Mouse (Mus musculus) limb, embryonic 11.5 days (tissue): Measurements from ENCODE around the gene Msl1. TPM values are rescaled to one million over a fixed set of nuclear protein-coding genes. Genes with fewer than 3 reads are reported as not detected.
A peak's percentile ranks its signal among the peaks of the same experiment; 100 is the strongest.

Experiments used
- ATAC-seq: fragments of 200-750 bp; cut with Nextera tagmentation; 2 replicates; pipeline ENCODE4 v1.8.0; 2017; ENCODE audit warnings: low read depth; ENCODE audit not compliant: insufficient number of reproducible peaks, low FRiP score, low TSS enrichment
- DNase-seq: peaks from one replicate; pipeline ENCODE4 v3.0.0-alpha.2; 2015; ENCODE audit warnings: low spot score
- H3K27ac ChIP-seq: fragments of 300-500 bp; sonication (generic); replicated peaks from 2 replicates; pipeline ENCODE4 v1.5.1; 2014; ENCODE audit warnings: low read depth, mild to moderate bottlenecking, low read length
- H3K27me3 ChIP-seq: fragments of 300-500 bp; sonication (generic); 2 replicates; pipeline ENCODE4 v1.6.1; 2014; ENCODE audit warnings: mild to moderate bottlenecking, low read length, mixed read lengths; ENCODE audit not compliant: control insufficient read depth, insufficient read depth
- H3K36me3 ChIP-seq: fragments of 300-500 bp; sonication (generic); 2 replicates; pipeline ENCODE4 v1.6.1; 2014; ENCODE audit warnings: mild to moderate bottlenecking, low read length, moderate library complexity, mixed read lengths; ENCODE audit not compliant: control insufficient read depth, insufficient read depth
- H3K4me1 ChIP-seq: fragments of 300-500 bp; sonication (generic); 2 replicates; pipeline ENCODE4 v1.6.1; 2014; ENCODE audit warnings: low read length, mixed read lengths; ENCODE audit not compliant: control insufficient read depth, insufficient read depth
- H3K4me2 ChIP-seq: fragments of 300-500 bp; sonication (generic); 2 replicates; pipeline ENCODE4 v1.6.1; 2014; ENCODE audit warnings: low read depth, mild to moderate bottlenecking, moderate library complexity; ENCODE audit not compliant: severe bottlenecking
- H3K4me3 ChIP-seq: fragments of 300-500 bp; sonication (generic); 2 replicates; pipeline ENCODE4 v1.5.1; 2014; ENCODE audit warnings: low read depth, low read length
- H3K9ac ChIP-seq: fragments of 300-500 bp; sonication (generic); 2 replicates; pipeline ENCODE4 v1.6.1; 2014; ENCODE audit warnings: mild to moderate bottlenecking, low read length
- H3K9me3 ChIP-seq: fragments of 300-500 bp; sonication (generic); 2 replicates; pipeline ENCODE4 v1.6.1; 2016; ENCODE audit warnings: low read length; ENCODE audit not compliant: control insufficient read depth
- WGBS: fragments of 180-500 bp; shearing (Covaris S2); extraction: QIAGEN DNeasy Blood & Tissue Kit; methylation state at CpG from one replicate; pipeline ENCODE4 v1.1.7; 2014; 5-methylcytosine and 5-hydroxymethylcytosine counted together
- polyA plus RNA-seq: library from polyadenylated mRNA; unstranded; fragments of >200 nt; fragmentation: Nextera tagmentation; extraction: Ambion mirVana; gene quantifications from 2 replicates; pipeline ENCODE4 v1.2.1, GENCODE M21; 2014

Gene Msl1
- polyA plus RNA-seq, 1 experiment from 2014 or later, result 24.6 TPM

DNA sequence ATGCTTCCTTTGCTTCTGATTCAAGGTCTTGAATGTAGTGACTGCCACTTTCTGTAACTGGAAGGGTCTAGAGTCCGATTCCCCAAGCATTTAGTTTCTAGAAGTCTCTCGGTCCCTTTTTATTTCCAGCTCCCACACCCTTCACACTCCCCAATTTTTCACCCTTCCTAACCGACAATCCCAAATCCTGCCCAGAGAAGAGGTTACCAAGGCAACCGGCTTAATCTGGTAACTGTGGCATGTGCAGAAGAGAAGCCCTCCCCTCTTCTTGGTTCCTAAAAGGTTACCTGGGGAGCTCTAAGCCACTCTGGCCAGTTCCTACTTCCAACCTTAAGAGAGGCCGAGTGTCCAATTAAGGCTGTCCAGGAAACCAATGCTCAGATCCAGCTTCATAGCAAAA is 40.0 kb downstream of the Msl1 start:
- H3K4me3 ChIP-seq, result no peak overlapping the region
- H3K27ac ChIP-seq, result no peak overlapping the region
- DNase-seq (no peak), ATAC-seq (no peak)
- peaks cover 24% of the 10 kb centered on the region for H3K36me3 ChIP-seq
- no peak overlapping the region for H3K9ac ChIP-seq
- WGBS, result 53% methylated on average over 5 of the region's 5 CpGs
- peaks cover 12% of the 10 kb centered on the region for H3K27me3 ChIP-seq
- H3K4me1 ChIP-seq, result peaks cover 7% of the 10 kb centered on the region; the same call in 1 of the 2 replicates
- H3K4me2 ChIP-seq, result no peak overlapping the region
- H3K9me3 ChIP-seq, result no peaks in the 10 kb centered on the region

DNA sequence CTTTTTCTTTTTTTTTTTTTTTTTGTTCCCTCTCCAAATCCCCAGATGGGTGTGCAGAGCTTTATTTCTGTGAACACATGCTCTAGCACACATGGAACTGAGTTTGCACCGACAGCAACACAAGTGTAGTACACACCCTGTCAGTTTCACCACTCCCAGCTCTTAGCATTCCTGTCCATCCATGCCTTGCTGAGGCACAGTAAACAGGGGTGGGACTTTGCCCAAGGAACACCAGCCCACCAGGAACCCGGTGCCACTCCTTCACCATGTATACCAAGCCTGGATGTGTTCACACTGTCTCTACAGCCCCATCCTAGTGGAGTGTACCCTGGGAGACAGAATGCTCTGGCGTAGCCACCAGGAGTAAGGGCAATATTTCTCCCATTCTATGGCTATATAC is 40.4 kb downstream of the Msl1 start:
- WGBS, result 66% methylated on average over 3 of the region's 3 CpGs
- H3K9me3 ChIP-seq, result no peaks in the 10 kb centered on the region
- no peak overlapping the region for H3K4me3 ChIP-seq
- H3K9ac ChIP-seq, result no peak overlapping the region
- H3K27ac ChIP-seq, result no peak overlapping the region
- peaks cover 23% of the 10 kb centered on the region for H3K36me3 ChIP-seq
- no peak overlapping the region for H3K4me2 ChIP-seq
- ATAC-seq (no peak), DNase-seq (no peak)
- peaks cover 7% of the 10 kb centered on the region; the same call in 1 of the 2 replicates for H3K4me1 ChIP-seq
- peaks cover 12% of the 10 kb centered on the region for H3K27me3 ChIP-seq

DNA sequence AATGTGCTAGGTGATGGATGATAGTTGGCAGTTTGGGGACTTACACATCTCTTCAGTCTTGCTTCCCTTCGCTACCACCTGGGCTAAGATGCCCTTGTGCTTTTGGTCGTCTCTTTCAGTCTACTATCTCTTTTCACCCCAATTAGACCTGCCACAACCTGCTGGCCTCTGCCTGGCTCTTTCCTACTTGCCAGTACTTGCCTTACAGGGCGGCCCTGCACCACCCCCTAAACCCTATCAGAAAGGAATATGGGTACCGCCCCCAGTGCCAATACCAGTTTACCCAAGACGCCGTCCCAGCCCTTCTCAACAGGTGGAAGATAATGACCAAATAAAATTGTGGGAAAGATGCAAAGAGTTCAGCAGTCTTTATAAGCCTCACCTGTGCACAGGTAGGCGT is 40.8 kb downstream of the Msl1 start:
- peak; percentile 12; the same call in 1 of the 2 replicates for ATAC-seq
- H3K4me2 ChIP-seq, result peak overlapping the region; percentile 99
- H3K4me1 ChIP-seq, result peaks cover 7% of the 10 kb centered on the region; the same call in 1 of the 2 replicates
- 0 out of 2 replicates have a peak overlapping the region, but pooled peaks have one; percentile 68 for H3K4me3 ChIP-seq
- H3K36me3 ChIP-seq, result peaks cover 23% of the 10 kb centered on the region
- H3K27ac ChIP-seq, result no peak overlapping the region
- no peaks in the 10 kb centered on the region for H3K9me3 ChIP-seq
- H3K27me3 ChIP-seq, result peaks cover 12% of the 10 kb centered on the region
- no peak overlapping the region for H3K9ac ChIP-seq
- 24% methylated on average over 7 of the region's 7 CpGs for WGBS
- DNase-seq, result peak; percentile 45

DNA sequence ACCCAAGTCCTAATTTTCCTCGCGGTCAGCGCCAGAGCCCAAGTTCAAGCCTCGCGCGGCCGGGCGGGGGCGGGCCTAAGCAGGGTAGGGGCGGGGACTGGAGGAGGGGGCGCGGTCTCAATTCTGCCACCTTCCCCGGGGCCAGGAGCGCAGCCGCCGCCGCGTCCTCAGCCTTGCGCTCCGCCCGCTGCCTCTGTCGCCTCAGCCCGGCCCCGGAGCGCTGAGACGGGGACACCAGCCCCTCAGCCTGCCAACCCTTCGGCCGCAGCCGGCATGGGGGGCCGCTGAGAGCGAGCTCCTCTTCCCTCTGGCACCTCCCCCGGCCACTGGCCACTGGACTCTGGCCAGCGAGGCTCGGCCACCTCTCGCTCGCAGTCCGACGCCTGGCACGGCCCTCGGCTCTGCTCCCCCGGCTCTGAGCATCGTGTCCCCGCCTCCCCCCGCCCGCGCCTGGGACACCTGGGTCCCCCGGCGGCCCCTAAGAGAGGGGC is 41.4 kb downstream of the Msl1 start, which contains the start of gene Rapgefl1:
Rapgefl1 (plus strand) TSS at position 135 of the 491 bp plus-strand sequence.
- peaks cover 12% of the 10 kb centered on the region for H3K27me3 ChIP-seq
- H3K9ac ChIP-seq, result peak within 1 kb of the TSS; percentile 71
- H3K4me1 ChIP-seq, result peaks cover 7% of the 10 kb centered on the region; the same call in 1 of the 2 replicates
- peak within 1 kb of the TSS; percentile 68 for H3K4me3 ChIP-seq
- no peaks in the 10 kb centered on the region for H3K9me3 ChIP-seq
- peak within 1 kb of the TSS; percentile 99 for H3K4me2 ChIP-seq
- 0 out of 2 replicates have a peak within 1 kb of the TSS, but pooled peaks have one; percentile 33 for H3K27ac ChIP-seq
- DNase-seq (peak; percentile 89), ATAC-seq (peak; percentile 83)
- WGBS, result under 1% methylated on average over 40 of the region's 48 CpGs
- peaks cover 18% of the 10 kb centered on the region; the same call in 1 of the 2 replicates for H3K36me3 ChIP-seq

GRCm38 (mm10) chr11:98837231-98837704 is 42.0 kb downstream of the Msl1 start:
- ATAC-seq (0 out of 2 replicates have a peak, but pooled peaks have one; percentile 4), DNase-seq (peak; percentile 48)
- H3K36me3 ChIP-seq, result peaks cover 13% of the 10 kb centered on the region; the same call in 1 of the 2 replicates
- peak overlapping the region; percentile 68 for H3K4me3 ChIP-seq
- H3K9ac ChIP-seq, result peak overlapping the region; percentile 71
- H3K4me2 ChIP-seq, result peak overlapping the region; percentile 99
- 2% methylated on average over 26 of the region's 29 CpGs for WGBS
- no peaks in the 10 kb centered on the region for H3K9me3 ChIP-seq
- peaks cover 7% of the 10 kb centered on the region; the same call in 1 of the 2 replicates for H3K4me1 ChIP-seq
- no peak overlapping the region for H3K27ac ChIP-seq
- H3K27me3 ChIP-seq, result peaks cover 12% of the 10 kb centered on the region

DNA sequence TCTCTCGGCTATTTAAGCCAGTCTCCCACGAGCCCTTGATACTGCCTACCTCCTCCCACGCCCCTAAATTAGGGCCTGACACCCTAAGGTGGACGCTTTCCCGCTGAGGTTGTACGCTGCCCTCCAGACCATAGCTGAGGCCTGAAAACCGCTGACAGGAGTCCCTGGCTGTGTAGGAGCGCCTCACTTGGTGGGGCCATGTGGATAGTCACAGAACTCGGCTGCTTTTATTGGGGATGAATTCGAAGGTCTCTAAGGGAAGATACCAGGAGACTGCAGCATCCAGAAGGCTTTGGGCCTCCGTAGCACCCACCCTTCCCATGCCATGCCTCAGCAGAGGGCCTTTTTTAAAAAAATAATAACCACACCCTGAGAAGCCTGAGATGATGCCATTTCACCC is 42.6 kb downstream of the Msl1 start:
- Histone ChIP-seq H3K9me3 (no peaks in the 10 kb centered on the region), H3K4me3 (no peak overlapping the region), H3K9ac (no peak overlapping the region), H3K4me2 (peak overlapping the region; percentile 99), H3K4me1 (peaks cover 7% of the 10 kb centered on the region; the same call in 1 of the 2 replicates), H3K36me3 (peaks cover 11% of the 10 kb centered on the region; the same call in 1 of the 2 replicates), H3K27me3 (peaks cover 12% of the 10 kb centered on the region), H3K27ac (no peak overlapping the region)
- ATAC-seq (no peak), DNase-seq (no peak)
- 44% methylated on average over 11 of the region's 11 CpGs for WGBS

- Histone ChIP-seq H3K4me2 (no peak overlapping the region), H3K9ac (no peak overlapping the region), H3K27ac (no peak overlapping the region), H3K27me3 (peaks cover 12% of the 10 kb centered on the region), H3K9me3 (no peaks in the 10 kb centered on the region), H3K4me3 (no peak overlapping the region), H3K36me3 (peaks cover 5% of the 10 kb centered on the region; the same call in 1 of the 2 replicates), H3K4me1 (peaks cover 7% of the 10 kb centered on the region; the same call in 1 of the 2 replicates)
- 77% methylated on average over 9 of the region's 9 CpGs for WGBS
- ATAC-seq (no peak), DNase-seq (no peak)
These were observed 43.2 kb downstream of the Msl1 start for GRCm38 (mm10) chr11:98838512-98838911.

GRCm38 (mm10) chr11:98839402-98839801 is 44.1 kb downstream of the Msl1 start:
- WGBS, result 52% methylated on average over 6 of the region's 6 CpGs
- Histone ChIP-seq H3K9ac (no peak overlapping the region), H3K36me3 (0 out of 2 replicates have a peak, but pooled peaks cover 4% of the 10 kb centered on the region), H3K4me1 (peaks cover 7% of the 10 kb centered on the region; the same call in 1 of the 2 replicates), H3K9me3 (no peaks in the 10 kb centered on the region), H3K27ac (no peak overlapping the region), H3K27me3 (peaks cover 12% of the 10 kb centered on the region), H3K4me3 (no peak overlapping the region), H3K4me2 (no peak overlapping the region)
- ATAC-seq (no peak), DNase-seq (no peak)
